Mouse (Mus musculus) testis, adult 2 months (tissue): ENCODE data around the gene Pde4d.

Experiments used
- CTCF ChIP-seq: fragments of 200-500 bp; IDR thresholded peaks from 2 replicates; pipeline ENCODE4 v1.5.1; 2012; ENCODE audit warnings: low read depth, mild to moderate bottlenecking, inconsistent platforms, low read length, moderate library complexity; ENCODE audit not compliant: control insufficient read depth, insufficient read depth, insufficient replicate concordance
- POLR2A ChIP-seq: fragments of 200-500 bp; IDR thresholded peaks from 2 replicates; pipeline ENCODE4 v1.6.1; 2012; ENCODE audit warnings: low read depth, mild to moderate bottlenecking, inconsistent platforms, low read length, moderate library complexity; ENCODE audit not compliant: control insufficient read depth

GRCm38 (mm10) chr13:109914846-109915245 is 1465.1 kb downstream of the Pde4d start:
- TF ChIP-seq CTCF = no peak
- no peak for TF ChIP-seq POLR2A
